Mouse (Mus musculus): ENCODE measurements around the gene Angptl3. TPM values are rescaled to one million over a fixed set of nuclear protein-coding genes. Genes with fewer than 3 reads are reported as not detected.

Gene Angptl3
- total and polyA plus RNA-seq, 2 experiments from 2014 or later: 0.54 TPM; not detected in 1

DNA sequence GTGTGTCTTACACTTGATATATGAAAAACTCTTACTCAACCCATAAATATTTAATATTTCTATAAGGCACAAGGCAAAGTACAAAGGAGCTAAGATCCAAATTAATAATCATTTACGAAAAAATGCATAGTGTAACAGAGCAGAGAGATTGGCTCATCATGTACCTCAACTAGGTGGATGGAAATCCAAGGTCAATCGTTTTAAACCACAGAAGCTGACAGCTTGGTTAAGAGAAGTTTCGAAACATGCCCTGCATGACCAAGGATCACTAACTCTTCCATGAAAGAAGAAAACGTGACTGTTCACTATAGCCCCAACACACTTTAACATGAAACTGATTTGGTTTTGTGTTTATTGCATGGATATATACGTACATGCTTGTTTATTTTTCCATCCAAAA is 2.4 kb upstream of the Angptl3 start:
- H3K4me2 ChIP-seq (ENCODE audit: low read depth): no peak overlapping the region
- no peak for ATAC-seq

DNA sequence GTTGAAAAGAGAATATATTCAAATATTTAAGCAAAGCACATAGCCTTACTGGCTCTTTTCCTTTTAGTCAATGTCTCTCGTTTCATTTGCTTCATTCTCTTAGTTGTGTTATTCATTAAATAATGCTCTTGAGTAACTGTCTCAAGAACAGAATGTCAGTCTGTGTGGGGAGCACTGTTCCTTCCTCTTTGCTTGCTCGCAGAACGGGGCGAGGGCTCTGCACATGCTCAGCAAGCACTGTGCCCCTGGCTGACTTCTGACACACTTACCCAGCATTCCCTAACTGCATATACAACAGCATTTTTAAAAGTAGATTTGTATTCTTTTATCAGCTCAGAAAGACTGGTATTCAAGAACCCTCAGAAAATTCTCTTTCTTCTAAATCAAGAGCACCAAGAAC is 2.2 kb downstream of the Angptl3 start:
- Histone ChIP-seq H3K4me3 (ENCODE audit: low read depth, low read length) (no peak overlapping the region), H3K4me1 (ENCODE audit: insufficient read depth) (no peaks in the 10 kb centered on the region), H3K4me2 (ENCODE audit: low read depth) (no peak overlapping the region), H3K27ac (ENCODE audit: low read depth, low read length) (no peak overlapping the region), H3K36me3 (ENCODE audit: insufficient read depth) (no peaks in the 10 kb centered on the region), H3K27me3 (ENCODE audit: insufficient read depth, low read length) (no peaks in the 10 kb centered on the region), H3K9me3 (ENCODE audit: low read length) (no peaks in the 10 kb centered on the region), H3K9ac (no peak overlapping the region)
- ATAC-seq (no peak), DNase-seq (no peak)
- no peak for TF ChIP-seq CTCF (IDR thresholded peaks at IDR 0.05; ENCODE audit: low read depth)
- 63% methylated on average over 4 of the region's 4 CpGs for WGBS

More for the DNA sequence above, 2.4 kb upstream of the Angptl3 start:
- no peak for TF ChIP-seq CTCF (IDR thresholded peaks at IDR 0.05; ENCODE audit: low read depth)
- no peaks in the 10 kb centered on the region for H3K27me3 ChIP-seq (ENCODE audit: insufficient read depth, low read length)
- H3K9ac ChIP-seq: no peak overlapping the region
- no peak for DNase-seq
- H3K4me3 ChIP-seq (ENCODE audit: low read depth, low read length): no peak overlapping the region
- H3K9me3 ChIP-seq (ENCODE audit: low read length): no peaks in the 10 kb centered on the region
- no peaks in the 10 kb centered on the region; the same call in none of the 2 replicates for H3K36me3 ChIP-seq (ENCODE audit: insufficient read depth)
- no peak overlapping the region for H3K27ac ChIP-seq (ENCODE audit: low read depth, low read length)
- 93% methylated on average over 5 of the region's 5 CpGs for WGBS
- no peaks in the 10 kb centered on the region for H3K4me1 ChIP-seq (ENCODE audit: insufficient read depth)

DNA sequence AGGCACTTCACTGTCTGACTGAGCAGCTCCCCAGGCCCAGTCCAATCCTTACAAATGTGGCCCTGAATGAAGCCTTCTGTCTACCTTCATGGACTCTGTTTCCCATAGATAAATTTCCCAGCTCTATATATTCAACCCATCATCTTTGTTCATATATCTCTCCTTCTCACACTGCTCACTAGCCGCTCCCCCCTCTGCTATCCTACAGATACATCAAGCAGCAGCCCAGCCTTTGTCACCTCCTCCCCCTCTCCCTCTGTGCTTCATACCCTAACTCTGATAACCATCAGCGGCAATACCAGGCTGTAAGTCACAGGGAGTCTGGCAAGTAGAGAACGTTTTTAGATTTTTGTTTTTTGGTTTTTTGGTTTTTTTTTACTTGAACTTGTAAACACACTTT is 14.1 kb downstream of the Angptl3 start:
- H3K4me3 ChIP-seq (ENCODE audit: low read depth, low read length): no peak overlapping the region
- peaks cover 23% of the 10 kb centered on the region for H3K36me3 ChIP-seq (ENCODE audit: insufficient read depth)
- no peak overlapping the region for H3K4me2 ChIP-seq (ENCODE audit: low read depth)
- H3K9ac ChIP-seq: no peak overlapping the region
- whole genome bisulfite sequencing: 90% methylated on average over 3 of the region's 3 CpGs
- no peak overlapping the region for H3K27ac ChIP-seq (ENCODE audit: low read depth, low read length)
- H3K4me1 ChIP-seq (ENCODE audit: insufficient read depth): no peaks in the 10 kb centered on the region
- DNase-seq: no peak
- H3K27me3 ChIP-seq (ENCODE audit: insufficient read depth, low read length): no peaks in the 10 kb centered on the region
- no peaks in the 10 kb centered on the region for H3K9me3 ChIP-seq (ENCODE audit: low read length)
- no peak for ATAC-seq
- TF ChIP-seq CTCF (IDR thresholded peaks at IDR 0.05; ENCODE audit: low read depth): no peak

DNA sequence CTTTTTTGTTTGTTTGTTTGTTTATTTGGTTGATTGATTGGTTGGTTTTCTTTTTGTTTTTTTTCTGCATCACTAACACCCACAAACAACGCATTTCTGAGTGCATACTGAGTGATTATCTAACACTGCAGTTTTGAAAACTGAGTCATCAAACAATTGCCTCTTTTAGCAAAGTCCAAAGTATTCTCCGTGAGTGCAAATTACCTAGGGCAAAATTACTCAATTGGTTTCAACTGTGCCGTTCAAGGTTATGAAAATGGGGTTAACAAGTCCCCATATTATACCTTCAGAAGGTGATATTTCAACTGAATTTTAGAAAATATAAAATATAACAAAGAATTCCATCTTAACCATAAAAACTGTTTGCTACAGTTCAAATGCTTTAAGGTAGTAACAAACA is 15.7 kb downstream of the Angptl3 start:
- Histone ChIP-seq H3K27me3 (ENCODE audit: insufficient read depth, low read length) (no peaks in the 10 kb centered on the region), H3K4me2 (ENCODE audit: low read depth) (no peak overlapping the region), H3K9ac (no peak overlapping the region), H3K9me3 (ENCODE audit: low read length) (no peaks in the 10 kb centered on the region), H3K36me3 (ENCODE audit: insufficient read depth) (peaks cover 25% of the 10 kb centered on the region), H3K4me3 (ENCODE audit: low read depth, low read length) (no peak overlapping the region), H3K4me1 (ENCODE audit: insufficient read depth) (no peaks in the 10 kb centered on the region), H3K27ac (ENCODE audit: low read depth, low read length) (no peak overlapping the region)
- DNase-seq (no peak), ATAC-seq (no peak)
- TF ChIP-seq CTCF (IDR thresholded peaks at IDR 0.05; ENCODE audit: low read depth): no peak
- 66% methylated on average over 3 of the region's 3 CpGs for WGBS

DNA sequence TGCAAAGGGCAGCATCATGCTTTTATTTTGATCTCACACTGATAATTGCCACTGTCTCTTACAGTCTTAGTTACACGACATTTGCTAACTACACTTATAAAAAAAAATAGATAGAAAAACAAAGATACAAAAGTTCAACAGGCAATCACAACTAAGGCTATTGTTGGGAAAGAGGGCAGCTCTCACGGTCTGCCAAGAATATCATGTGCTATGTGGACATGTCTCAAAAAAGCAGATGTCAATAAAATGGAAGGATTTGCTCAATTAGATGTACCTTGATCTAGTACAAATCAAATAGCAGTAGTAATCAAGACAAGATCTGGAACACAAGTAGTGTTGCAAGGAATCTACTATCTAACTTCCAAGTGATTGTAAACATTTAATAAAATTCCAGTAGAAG is 17.8 kb downstream of the Angptl3 start:
- Histone ChIP-seq H3K27ac (ENCODE audit: low read depth, low read length) (no peak overlapping the region), H3K4me3 (ENCODE audit: low read depth, low read length) (no peak overlapping the region), H3K36me3 (ENCODE audit: insufficient read depth) (peaks cover 17% of the 10 kb centered on the region), H3K27me3 (ENCODE audit: insufficient read depth, low read length) (no peaks in the 10 kb centered on the region), H3K4me2 (ENCODE audit: low read depth) (no peak overlapping the region), H3K9ac (no peak overlapping the region), H3K9me3 (ENCODE audit: low read length) (no peaks in the 10 kb centered on the region), H3K4me1 (ENCODE audit: insufficient read depth) (no peaks in the 10 kb centered on the region)
- no peak for DNase-seq
- ATAC-seq: no peak
- 80% methylated on average over 2 of the region's 2 CpGs for WGBS
- TF ChIP-seq CTCF (IDR thresholded peaks at IDR 0.05; ENCODE audit: low read depth): no peak

- H3K9ac ChIP-seq: no peak overlapping the region
- H3K27me3 ChIP-seq (ENCODE audit: insufficient read depth, low read length): no peaks in the 10 kb centered on the region
- no peak for TF ChIP-seq CTCF (IDR thresholded peaks at IDR 0.05; ENCODE audit: low read depth)
- H3K4me2 ChIP-seq (ENCODE audit: low read depth): no peak overlapping the region
- no peak for ATAC-seq
- H3K9me3 ChIP-seq (ENCODE audit: low read length): no peaks in the 10 kb centered on the region
- DNase-seq: no peak
- no peak overlapping the region for H3K27ac ChIP-seq (ENCODE audit: low read depth, low read length)
- no peaks in the 10 kb centered on the region for H3K4me1 ChIP-seq (ENCODE audit: insufficient read depth)
- H3K4me3 ChIP-seq (ENCODE audit: low read depth, low read length): no peak overlapping the region
- H3K36me3 ChIP-seq (ENCODE audit: insufficient read depth): peaks cover 23% of the 10 kb centered on the region
- 50% methylated on average over 5 of the region's 5 CpGs for WGBS
Observed at GRCm38 (mm10) chr4:99064524-99064923, 33.8 kb downstream of the Angptl3 start.

- ATAC-seq (no peak), DNase-seq (no peak)
- Histone ChIP-seq H3K4me2 (ENCODE audit: low read depth) (no peak overlapping the region), H3K4me1 (ENCODE audit: insufficient read depth) (no peaks in the 10 kb centered on the region), H3K27ac (ENCODE audit: low read depth, low read length) (no peak overlapping the region), H3K9me3 (ENCODE audit: low read length) (no peaks in the 10 kb centered on the region), H3K27me3 (ENCODE audit: insufficient read depth, low read length) (no peaks in the 10 kb centered on the region), H3K4me3 (ENCODE audit: low read depth, low read length) (no peak overlapping the region), H3K36me3 (ENCODE audit: insufficient read depth) (peaks cover 44% of the 10 kb centered on the region), H3K9ac (no peak overlapping the region)
- TF ChIP-seq CTCF (IDR thresholded peaks at IDR 0.05; ENCODE audit: low read depth): no peak
- 81% methylated on average over 6 of the region's 6 CpGs for WGBS
Observed at GRCm38 (mm10) chr4:99068806-99069205, 38.1 kb downstream of the Angptl3 start.

DNA sequence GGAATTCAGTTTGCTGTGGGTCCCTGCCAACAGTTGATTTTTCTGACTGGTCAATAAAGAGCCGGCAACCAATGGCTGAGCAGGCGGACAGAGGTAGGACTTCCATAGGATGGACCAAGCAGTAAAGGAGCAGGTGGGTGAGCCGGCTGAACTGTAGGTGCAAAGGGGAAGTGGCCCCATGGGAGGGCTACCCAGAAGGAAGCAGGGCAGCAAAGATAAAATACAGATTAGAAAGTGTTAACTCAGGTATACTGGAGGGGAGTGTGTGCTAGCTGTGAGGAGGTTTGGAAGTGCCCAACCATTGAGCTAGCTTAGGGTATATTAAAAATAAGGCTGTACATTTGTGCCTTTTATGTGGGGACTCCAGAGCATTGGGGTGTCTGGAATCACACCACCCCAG is 47.3 kb downstream of the Angptl3 start:
- H3K27ac ChIP-seq (ENCODE audit: low read depth, low read length): no peak overlapping the region
- no peak overlapping the region for H3K4me3 ChIP-seq (ENCODE audit: low read depth, low read length)
- no peaks in the 10 kb centered on the region for H3K9me3 ChIP-seq (ENCODE audit: low read length)
- TF ChIP-seq CTCF (IDR thresholded peaks at IDR 0.05; ENCODE audit: low read depth): no peak
- ATAC-seq (no peak), DNase-seq (no peak)
- 92% methylated on average over 3 of the region's 3 CpGs for WGBS
- H3K9ac ChIP-seq: no peak overlapping the region
- H3K36me3 ChIP-seq (ENCODE audit: insufficient read depth): peaks cover 49% of the 10 kb centered on the region
- no peak overlapping the region for H3K4me2 ChIP-seq (ENCODE audit: low read depth)
- no peaks in the 10 kb centered on the region for H3K27me3 ChIP-seq (ENCODE audit: insufficient read depth, low read length)
- H3K4me1 ChIP-seq (ENCODE audit: insufficient read depth): no peaks in the 10 kb centered on the region

Data from forebrain, postnatal 0 days (tissue).